Mouse (Mus musculus) lung, embryonic 15.5 days (tissue): ENCODE measurements around the gene Hsf2bp. TPM values are rescaled to one million over a fixed set of nuclear protein-coding genes. Genes with fewer than 3 reads are reported as not detected.

Experiments used
- ATAC-seq: fragments of 200-750 bp; cut with Nextera tagmentation; 2 replicates; pipeline ENCODE4 v1.8.0; 2017; ENCODE audit warnings: moderate number of reproducible peaks, borderline replicate concordance; ENCODE audit not compliant: low FRiP score, low TSS enrichment; ENCODE audit errors: extremely low read depth
- H3K27ac ChIP-seq: fragments of 300-500 bp; sonication (generic); 2 replicates; pipeline ENCODE4 v1.5.1; 2015; ENCODE audit warnings: moderate library complexity, mild to moderate bottlenecking, inconsistent platforms
- H3K27me3 ChIP-seq: fragments of 300-500 bp; sonication (generic); 2 replicates; pipeline ENCODE4 v1.6.1; 2015; ENCODE audit warnings: inconsistent platforms
- H3K36me3 ChIP-seq: fragments of 300-500 bp; sonication (generic); 2 replicates; pipeline ENCODE4 v1.6.1; 2015; ENCODE audit warnings: inconsistent platforms
- H3K4me1 ChIP-seq: fragments of 300-500 bp; sonication (generic); 2 replicates; pipeline ENCODE4 v1.6.1; 2015; ENCODE audit warnings: inconsistent platforms
- H3K4me2 ChIP-seq: fragments of 300-500 bp; sonication (generic); 2 replicates; pipeline ENCODE4 v1.6.1; 2015; ENCODE audit warnings: inconsistent platforms, mild to moderate bottlenecking, moderate library complexity
- H3K4me3 ChIP-seq: fragments of 300-500 bp; sonication (generic); 2 replicates; pipeline ENCODE4 v1.5.1; 2015; ENCODE audit warnings: mild to moderate bottlenecking, inconsistent platforms
- H3K9ac ChIP-seq: fragments of 300-500 bp; sonication (generic); 2 replicates; pipeline ENCODE4 v1.6.1; 2015; ENCODE audit warnings: inconsistent platforms
- H3K9me3 ChIP-seq: fragments of 300-500 bp; sonication (generic); 2 replicates; pipeline ENCODE4 v1.6.1; 2016; ENCODE audit warnings: inconsistent platforms
- WGBS: fragments of 180-500 bp; shearing (Covaris S2); methylation state at CpG from one replicate; pipeline ENCODE4 v1.1.7; 2015; 5-methylcytosine and 5-hydroxymethylcytosine counted together
- polyA plus RNA-seq: library from polyadenylated mRNA; unstranded; fragments of >200 nt; fragmentation: Nextera tagmentation; extraction: Ambion mirVana; gene quantifications from 2 replicates; pipeline ENCODE4 v1.2.1, GENCODE M21; 2015

The Hsf2bp gene
- polyA plus RNA-seq, 1 experiment from 2014 or later = 0.55 TPM

DNA sequence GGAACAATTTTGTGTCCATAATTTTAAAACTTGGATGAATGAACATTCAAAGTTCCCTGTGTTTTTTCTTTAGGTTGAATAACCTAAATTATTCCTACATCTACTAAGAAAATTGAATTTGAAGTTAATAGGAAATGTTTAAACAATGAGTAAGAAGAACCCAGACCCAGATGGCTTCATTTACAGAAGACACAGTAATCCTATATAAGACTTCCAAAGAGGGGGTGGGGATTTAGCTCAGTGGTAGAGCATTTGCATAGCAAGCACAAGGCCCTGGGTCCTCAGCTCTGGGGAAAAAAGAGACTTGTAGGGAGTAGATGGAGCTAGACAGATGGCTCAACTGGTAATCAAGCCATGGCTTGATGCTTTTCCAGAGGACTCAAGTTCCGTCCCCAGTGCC, 87.1 kb downstream of the Hsf2bp start:
- Histone ChIP-seq H3K36me3 (no peaks in the 10 kb centered on the region), H3K27me3 (no peaks in the 10 kb centered on the region), H3K4me1 (peaks cover 11% of the 10 kb centered on the region), H3K4me2 (no peak overlapping the region), H3K4me3 (no peak overlapping the region), H3K9me3 (no peaks in the 10 kb centered on the region), H3K27ac (no peak overlapping the region), H3K9ac (no peak overlapping the region)
- no peak for ATAC-seq
- 89% methylated on average over 1 of the region's 1 CpGs for WGBS

GRCm38 (mm10) chr17:31946436-31946835, 89.7 kb downstream of the Hsf2bp start:
- no peaks in the 10 kb centered on the region for H3K9me3 ChIP-seq
- no peak for ATAC-seq
- 90% methylated on average over 9 of the region's 9 CpGs for WGBS

GRCm38 (mm10) chr17:31943881-31944539, 92.1 kb downstream of the Hsf2bp start:
- WGBS = 30% methylated on average over 10 of the region's 10 CpGs
- Histone ChIP-seq H3K27me3 (no peaks in the 10 kb centered on the region), H3K9ac (no peak overlapping the region), H3K4me3 (no peak overlapping the region), H3K4me2 (no peak overlapping the region), H3K27ac (peak overlapping the region; percentile 76), H3K4me1 (peaks cover 48% of the 10 kb centered on the region), H3K36me3 (no peaks in the 10 kb centered on the region), H3K9me3 (no peaks in the 10 kb centered on the region)
- peak; percentile 90 for ATAC-seq

More at GRCm38 (mm10) chr17:31946436-31946835, 89.7 kb downstream of the Hsf2bp start:
- H3K27ac ChIP-seq = no peak overlapping the region
- H3K9ac ChIP-seq = no peak overlapping the region
- H3K4me2 ChIP-seq = no peak overlapping the region
- no peaks in the 10 kb centered on the region for H3K36me3 ChIP-seq
- peaks cover 26% of the 10 kb centered on the region for H3K4me1 ChIP-seq
- H3K4me3 ChIP-seq = no peak overlapping the region
- H3K27me3 ChIP-seq = no peaks in the 10 kb centered on the region

DNA sequence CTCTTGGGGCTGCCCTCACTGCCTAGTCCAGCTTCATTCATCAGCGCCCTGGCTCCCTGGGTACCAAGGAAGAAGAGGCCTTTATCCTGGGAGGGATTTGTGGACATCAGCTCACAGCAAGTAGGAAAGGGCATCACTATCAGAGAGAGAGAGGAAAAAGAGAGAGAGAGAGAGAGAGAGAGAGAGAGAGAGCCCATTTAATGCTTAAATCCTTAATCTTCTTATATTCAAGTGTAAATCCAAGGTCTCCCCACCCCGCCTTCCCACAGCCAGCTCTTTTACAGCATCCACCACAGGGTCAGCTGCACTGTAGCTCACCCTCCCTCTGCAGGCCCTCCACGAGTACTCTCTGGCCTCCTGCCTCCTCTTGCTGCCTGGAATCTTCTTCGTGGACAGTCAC, 94.5 kb downstream of the Hsf2bp start:
- no peak overlapping the region for H3K9ac ChIP-seq
- H3K4me3 ChIP-seq = no peak overlapping the region
- no peaks in the 10 kb centered on the region for H3K9me3 ChIP-seq
- 54% methylated on average over 4 of the region's 4 CpGs for WGBS
- H3K27me3 ChIP-seq = no peaks in the 10 kb centered on the region
- no peaks in the 10 kb centered on the region for H3K36me3 ChIP-seq
- H3K27ac ChIP-seq = peak overlapping the region; percentile 14; the same call in 1 of the 2 replicates
- peaks cover 70% of the 10 kb centered on the region for H3K4me1 ChIP-seq
- no peak for ATAC-seq
- no peak overlapping the region for H3K4me2 ChIP-seq

DNA sequence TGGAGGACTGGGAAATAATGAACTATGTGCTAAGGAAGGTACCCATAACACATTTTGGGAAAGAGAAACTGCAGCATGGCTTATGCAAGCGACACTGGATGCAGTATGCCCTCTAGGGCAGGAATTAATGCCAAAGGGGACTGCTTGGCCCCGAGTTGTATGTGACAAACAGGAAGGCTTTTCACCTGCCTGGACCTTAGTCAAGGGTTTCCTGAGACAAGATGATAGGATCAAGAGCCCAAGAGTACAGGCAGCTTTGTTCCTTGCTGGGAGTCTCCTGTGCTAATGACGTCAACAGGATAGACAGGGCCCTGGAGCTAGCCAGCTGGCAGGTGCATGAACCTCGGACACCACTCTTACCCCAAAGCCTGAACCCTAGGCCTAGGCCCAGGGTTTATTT, 95.5 kb downstream of the Hsf2bp start:
- Histone ChIP-seq H3K9ac (no peak overlapping the region), H3K27me3 (no peaks in the 10 kb centered on the region), H3K4me3 (no peak overlapping the region), H3K4me2 (no peak overlapping the region), H3K27ac (peak overlapping the region; percentile 14; the same call in 1 of the 2 replicates), H3K4me1 (peaks cover 80% of the 10 kb centered on the region), H3K36me3 (no peaks in the 10 kb centered on the region), H3K9me3 (no peaks in the 10 kb centered on the region)
- 70% methylated on average over 4 of the region's 4 CpGs for WGBS
- no peak for ATAC-seq

DNA sequence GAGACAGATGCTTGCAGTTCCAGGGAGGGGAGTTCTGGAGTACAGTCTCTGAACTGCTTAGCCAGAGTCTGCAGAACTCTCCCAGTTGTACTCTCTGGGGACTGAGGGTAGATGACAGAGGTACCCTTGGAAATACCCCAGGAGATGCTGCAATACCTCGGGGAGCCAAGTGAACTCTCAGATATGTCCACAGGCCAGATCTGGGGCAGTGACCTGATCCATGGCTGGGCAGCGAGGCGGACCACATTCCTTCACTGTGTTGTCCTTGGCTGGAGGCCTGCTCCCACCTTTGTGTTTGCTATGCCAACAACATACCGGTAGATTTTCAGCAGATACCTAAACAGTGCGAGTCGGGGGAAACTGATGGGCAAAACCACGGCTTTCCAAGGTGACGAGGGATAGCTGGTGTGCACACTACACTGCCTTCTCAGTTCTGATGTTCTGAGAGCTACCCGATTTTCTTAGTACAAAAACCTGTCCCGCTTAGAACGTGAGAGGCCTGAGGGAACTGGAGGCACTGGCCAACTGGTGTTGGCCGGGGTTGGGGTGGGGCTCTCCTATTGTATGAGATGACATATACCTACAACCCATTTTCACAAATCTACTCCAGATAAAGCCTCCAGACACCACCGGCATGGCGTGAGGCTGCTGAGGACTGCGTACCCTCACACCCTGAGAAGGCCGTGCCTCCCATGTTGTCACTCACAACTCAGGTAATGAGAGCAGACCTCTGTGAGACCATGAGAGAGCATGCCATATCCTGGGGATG, 96.7 kb downstream of the Hsf2bp start:
- peaks cover 76% of the 10 kb centered on the region for H3K4me1 ChIP-seq
- H3K27ac ChIP-seq = peak overlapping the region; percentile 30
- H3K4me3 ChIP-seq = no peak overlapping the region
- WGBS = 72% methylated on average over 16 of the region's 16 CpGs
- no peak overlapping the region for H3K9ac ChIP-seq
- no peaks in the 10 kb centered on the region for H3K36me3 ChIP-seq
- H3K4me2 ChIP-seq = no peak overlapping the region
- H3K9me3 ChIP-seq = no peaks in the 10 kb centered on the region
- H3K27me3 ChIP-seq = no peaks in the 10 kb centered on the region
- no peak for ATAC-seq

DNA sequence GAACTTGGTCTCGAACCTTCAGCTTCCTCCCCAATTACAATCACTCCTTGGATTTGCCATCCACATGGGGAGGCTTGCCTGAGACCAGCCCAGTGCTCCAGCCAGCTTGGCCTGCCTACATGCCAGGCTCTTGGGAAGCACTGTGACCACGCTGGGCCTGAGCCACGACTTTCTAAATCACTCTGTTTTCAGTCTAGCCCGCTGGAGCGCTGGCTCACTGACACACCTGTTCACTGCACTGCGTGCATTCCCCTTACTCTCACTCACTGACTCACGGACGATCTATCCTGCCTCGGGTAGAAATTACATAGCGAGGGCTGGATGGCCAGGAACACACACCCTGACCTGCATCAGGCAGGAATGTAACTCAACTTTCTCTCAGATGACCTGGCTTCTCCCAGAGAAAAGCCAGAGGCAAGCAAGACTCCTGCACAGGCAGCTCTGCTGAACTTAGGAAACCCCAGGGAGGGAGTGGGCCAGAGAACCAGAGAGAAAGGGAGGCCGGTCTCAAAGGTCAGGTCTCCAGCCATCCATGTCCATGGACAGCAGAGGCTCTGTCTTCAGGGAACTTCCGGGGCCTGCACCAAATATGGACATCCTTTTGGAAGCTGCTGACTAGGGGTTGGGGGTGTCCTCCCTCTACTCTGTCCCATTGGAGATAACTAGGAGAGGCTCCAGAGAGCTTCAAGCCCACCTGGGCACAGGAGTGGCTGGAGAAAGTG, 97.4 kb downstream of the Hsf2bp start:
- H3K27ac ChIP-seq = peak overlapping the region; percentile 30
- H3K4me2 ChIP-seq = no peak overlapping the region
- ATAC-seq = no peak
- no peaks in the 10 kb centered on the region for H3K9me3 ChIP-seq
- no peak overlapping the region for H3K9ac ChIP-seq
- no peaks in the 10 kb centered on the region for H3K36me3 ChIP-seq
- 65% methylated on average over 12 of the region's 12 CpGs for WGBS
- H3K27me3 ChIP-seq = no peaks in the 10 kb centered on the region
- peaks cover 74% of the 10 kb centered on the region for H3K4me1 ChIP-seq
- H3K4me3 ChIP-seq = no peak overlapping the region

- Histone ChIP-seq H3K9me3 (no peaks in the 10 kb centered on the region), H3K4me1 (peaks cover 69% of the 10 kb centered on the region), H3K36me3 (no peaks in the 10 kb centered on the region), H3K27ac (peak overlapping the region; percentile 88), H3K4me3 (no peak overlapping the region), H3K27me3 (no peaks in the 10 kb centered on the region), H3K9ac (peak overlapping the region; percentile 29; the same call in 1 of the 2 replicates), H3K4me2 (0 out of 2 replicates have a peak overlapping the region, but pooled peaks have one; percentile 14)
- ATAC-seq = peak; percentile 90
- WGBS = 7% methylated on average over 3 of the region's 3 CpGs
Measured at GRCm38 (mm10) chr17:31937141-31937554, 99.0 kb downstream of the Hsf2bp start.

- Histone ChIP-seq H3K36me3 (no peaks in the 10 kb centered on the region), H3K27ac (peak overlapping the region; percentile 88), H3K4me3 (no peak overlapping the region), H3K9ac (no peak overlapping the region), H3K4me1 (peaks cover 72% of the 10 kb centered on the region), H3K9me3 (no peaks in the 10 kb centered on the region), H3K4me2 (no peak overlapping the region), H3K27me3 (no peaks in the 10 kb centered on the region)
- 76% methylated on average over 3 of the region's 3 CpGs for WGBS
- ATAC-seq = no peak
Measured at GRCm38 (mm10) chr17:31935841-31936240, 100.3 kb downstream of the Hsf2bp start.

GRCm38 (mm10) chr17:31935091-31935830, 100.9 kb downstream of the Hsf2bp start:
- H3K27me3 ChIP-seq = no peaks in the 10 kb centered on the region
- no peak overlapping the region for H3K4me3 ChIP-seq
- H3K4me1 ChIP-seq = peaks cover 67% of the 10 kb centered on the region
- WGBS = 77% methylated on average over 6 of the region's 6 CpGs
- H3K27ac ChIP-seq = 0 out of 2 replicates have a peak overlapping the region, but pooled peaks have one; percentile 88
- H3K4me2 ChIP-seq = no peak overlapping the region
- no peaks in the 10 kb centered on the region for H3K9me3 ChIP-seq
- no peaks in the 10 kb centered on the region for H3K36me3 ChIP-seq
- no peak for ATAC-seq
- no peak overlapping the region for H3K9ac ChIP-seq

DNA sequence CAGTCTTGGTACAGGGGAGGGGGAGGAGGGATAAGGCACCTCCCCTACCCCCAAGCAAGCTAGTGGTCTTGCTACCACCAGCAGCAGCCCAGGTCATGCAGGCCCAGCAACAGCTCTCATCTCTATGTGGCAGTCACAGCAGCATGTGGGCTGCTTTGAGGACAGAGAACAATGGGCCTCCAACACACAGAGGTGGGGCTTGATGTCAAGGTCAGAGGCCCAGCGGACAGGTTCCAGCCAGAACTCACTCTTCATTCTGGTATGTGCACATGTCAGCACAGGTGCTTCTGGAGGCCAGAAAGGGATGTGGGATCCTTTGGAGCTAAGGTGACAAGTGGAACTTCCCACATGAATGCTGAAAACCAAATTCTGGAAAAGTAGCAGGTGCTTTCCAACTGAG, 102.2 kb downstream of the Hsf2bp start:
- no peaks in the 10 kb centered on the region for H3K36me3 ChIP-seq
- no peak overlapping the region for H3K9ac ChIP-seq
- ATAC-seq = no peak
- H3K27me3 ChIP-seq = no peaks in the 10 kb centered on the region
- 60% methylated on average over 1 of the region's 1 CpGs for WGBS
- H3K4me3 ChIP-seq = no peak overlapping the region
- no peak overlapping the region for H3K4me2 ChIP-seq
- no peak overlapping the region for H3K27ac ChIP-seq
- peaks cover 56% of the 10 kb centered on the region for H3K4me1 ChIP-seq
- H3K9me3 ChIP-seq = no peaks in the 10 kb centered on the region
